Mouse (Mus musculus) left cerebral cortex, postnatal 10 days (tissue): ENCODE measurements around the gene Eif4h. TPM values are rescaled to one million over a fixed set of nuclear protein-coding genes. Genes with fewer than 3 reads are reported as not detected.

ENCODE experiments used
- DNase-seq, 2 experiments: peaks; one replicate each; pipeline ENCODE4 v3.0.0; 2021 to 2022; ENCODE audit warnings: low spot score in 2 of 2, mixed read lengths in 1 of 2; ENCODE audit errors: extremely low spot score in 1 of 2
- intact Hi-C: fragments of 180-260 bp; cut with DNase I; formaldehyde crosslinking; loops from one replicate; pipeline ENCODE4 v1.15.1; 2025
- total RNA-seq, 2 experiments: library from RNA; stranded (reverse); gene quantifications; 2 replicates each; pipeline ENCODE4 v1.2.3; 2021

Eif4h gene
- 100 to 1,000 TPM; 298 to 310 TPM for total RNA-seq

DNA sequence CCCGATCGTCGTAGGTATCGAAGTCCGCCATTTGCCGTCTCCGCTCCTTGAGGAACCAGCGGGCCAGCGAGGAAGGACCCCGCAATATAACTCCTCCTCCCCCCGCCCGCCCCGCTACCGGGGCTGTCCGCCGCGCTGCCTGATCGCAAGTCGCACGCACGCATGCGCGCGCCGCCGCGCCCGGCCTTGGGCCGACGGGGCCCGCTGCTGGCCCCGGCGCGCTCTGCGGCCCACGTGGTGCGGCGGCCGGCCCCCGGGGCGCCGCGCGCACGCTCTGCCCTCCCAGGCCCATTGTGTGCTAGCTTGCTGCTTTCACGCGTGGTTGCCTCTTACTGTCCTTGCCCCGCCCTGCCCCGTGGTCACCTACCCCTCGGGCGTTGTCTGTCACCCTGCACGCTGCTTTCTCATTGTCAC, at the start of gene Eif4h:
TSS of gene Eif4h (minus strand) at position 222 of the 414 bp plus-strand sequence.
- DNase-seq, result peak; percentile 95 to 98
- intact Hi-C loops, result no loop called here

DNA sequence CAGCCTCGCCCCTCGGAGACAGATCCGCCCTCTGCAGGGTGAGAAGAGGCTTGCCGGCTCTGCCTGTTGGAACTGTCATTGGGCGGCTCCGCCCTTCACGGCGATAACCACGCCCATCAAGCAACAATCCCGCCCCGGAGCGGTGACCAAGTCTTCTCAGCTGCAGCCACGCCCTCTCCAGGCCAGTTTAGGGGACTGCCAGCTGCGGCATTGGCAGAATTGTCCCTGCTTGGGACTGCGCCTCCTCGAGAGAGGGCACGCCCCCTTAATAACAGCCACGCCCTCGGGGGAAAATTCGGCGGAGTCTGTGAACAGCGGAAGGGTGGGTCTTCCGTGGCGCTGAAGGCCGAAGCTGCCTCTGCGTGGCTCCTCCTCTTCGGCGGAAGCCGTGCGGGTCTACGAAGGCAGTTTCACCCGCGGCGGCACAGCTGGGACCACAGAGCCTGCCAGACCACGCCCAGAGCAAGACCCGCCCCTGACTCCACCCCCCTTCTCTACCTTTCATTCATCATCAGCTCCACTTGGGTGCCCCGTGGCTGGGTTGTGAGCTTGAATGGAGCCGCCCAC, 49.5 kb upstream of the Eif4h start:
- peak; percentile 97 to 99 for DNase-seq

DNA sequence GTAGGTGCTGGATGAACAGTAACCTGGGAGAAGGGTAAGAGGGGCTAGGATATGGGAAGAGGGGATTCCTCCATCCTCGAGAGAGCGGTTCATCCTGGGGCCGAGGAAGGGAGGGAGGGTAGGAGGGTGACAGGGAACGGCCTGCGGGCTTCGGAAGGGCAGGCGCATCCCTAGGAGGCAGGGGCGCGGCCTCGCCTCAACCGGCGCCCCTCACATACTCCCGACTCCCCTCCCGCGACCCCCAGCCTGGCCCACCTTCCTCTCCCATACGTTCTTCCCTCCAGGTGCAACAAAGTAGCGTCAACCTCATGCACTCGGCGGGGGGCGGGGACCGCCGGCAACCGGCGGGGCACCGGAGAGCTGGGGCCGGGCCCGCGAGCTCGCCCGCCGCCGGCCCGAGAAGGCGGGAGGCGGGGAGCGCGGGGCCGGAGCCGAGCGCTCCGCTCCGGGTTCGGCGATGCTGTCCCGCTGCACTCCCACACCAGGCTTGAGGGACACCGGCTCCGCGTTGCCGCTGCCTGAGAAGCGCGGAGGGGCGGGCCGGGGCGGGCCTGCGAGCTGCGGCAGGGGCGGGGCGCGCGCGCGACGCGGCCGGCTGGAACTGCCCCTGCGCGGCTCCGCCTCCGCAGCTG, 48.9 kb upstream of the Eif4h start, which contains the start of gene Limk1:
TSS of gene Limk1 (minus strand) at position 513 of the 632 bp plus-strand sequence.
- intact Hi-C loops, result no loop called here
- no peak for DNase-seq

More for the DNA sequence above, 49.5 kb upstream of the Eif4h start:
- intact Hi-C loops, result no loop called here

DNA sequence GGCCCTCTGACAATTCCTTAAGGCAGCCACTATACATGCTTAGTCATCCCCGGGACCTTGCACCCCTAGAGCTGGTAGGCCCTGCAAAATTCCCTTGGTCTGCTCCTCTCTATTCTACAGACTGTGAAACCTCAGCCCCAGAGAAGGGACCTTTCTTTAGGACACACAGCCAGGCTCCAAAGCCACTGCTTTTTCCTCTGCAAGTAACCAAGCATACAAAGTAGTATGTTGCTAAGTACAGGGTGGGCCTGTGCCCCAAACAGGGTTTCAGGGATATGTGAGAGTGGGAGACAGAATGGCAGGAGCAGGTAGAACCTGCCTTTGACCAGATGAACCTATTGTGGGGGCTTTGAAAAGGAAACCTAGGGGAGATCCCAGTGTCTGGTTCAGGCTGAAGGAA, 47.9 kb upstream of the Eif4h start:
- no peak for DNase-seq
- intact Hi-C loops, result no loop called here

DNA sequence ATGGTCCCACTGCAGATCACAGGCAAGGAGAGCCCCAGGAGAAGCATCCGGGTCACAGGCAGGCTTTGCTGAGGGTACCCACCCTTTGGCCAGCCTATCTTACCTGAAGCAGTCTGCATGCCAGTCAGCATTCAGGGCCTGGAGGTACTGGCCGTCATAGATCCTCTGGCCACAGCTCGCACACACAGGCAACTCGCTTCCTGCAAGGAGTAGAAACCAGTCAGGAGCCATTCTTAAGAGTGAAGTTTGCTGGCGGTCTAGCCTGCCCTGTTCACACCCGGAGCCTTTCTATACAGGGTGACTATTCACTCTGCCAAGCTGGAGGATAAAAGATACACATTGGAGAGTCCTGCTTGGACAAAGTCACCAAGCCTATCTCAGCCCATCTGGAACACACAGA, 47.3 kb upstream of the Eif4h start:
- intact Hi-C loops, result no loop called here
- DNase-seq, result no peak

DNA sequence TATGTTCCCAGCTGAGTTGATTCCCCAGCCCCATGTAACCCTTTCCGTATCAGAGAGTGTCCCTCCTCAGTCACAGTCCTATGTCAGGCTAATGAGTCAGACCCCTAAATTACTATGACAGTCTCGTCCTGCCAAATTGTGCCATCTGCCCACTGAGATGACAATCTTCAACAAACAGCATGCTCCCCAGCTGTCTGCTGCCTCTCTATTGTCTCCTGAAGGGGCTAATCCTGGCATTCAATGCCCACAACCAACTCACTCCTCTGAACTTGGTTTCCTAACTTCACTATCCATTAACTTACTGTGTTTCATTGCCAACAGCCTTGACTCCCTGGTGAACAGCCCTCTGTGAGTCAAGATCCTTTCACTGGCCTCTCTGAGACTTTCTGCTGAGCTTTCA, 45.1 kb upstream of the Eif4h start:
- intact Hi-C loops, result no loop called here
- no peak for DNase-seq

DNA sequence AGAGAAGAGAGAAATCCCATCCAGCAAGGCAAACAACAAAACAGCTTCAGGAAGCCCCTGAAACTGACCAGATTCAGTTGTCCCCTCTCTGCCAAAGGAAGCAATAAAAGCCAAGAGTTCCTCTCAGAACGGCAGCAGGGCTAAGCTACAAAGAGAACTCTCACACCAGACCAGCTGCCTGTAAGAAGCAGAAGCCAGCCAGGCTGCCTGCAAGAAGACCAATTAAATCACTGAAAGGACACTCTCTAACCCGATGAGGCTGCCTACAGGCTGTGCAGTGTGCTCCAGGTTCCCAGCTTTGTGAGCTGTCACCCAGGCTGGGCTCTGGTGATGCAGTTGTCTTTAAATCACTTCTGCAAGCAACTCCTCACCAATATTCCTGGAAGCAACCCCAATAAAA, 44.5 kb upstream of the Eif4h start:
- DNase-seq, result no peak
- intact Hi-C loops, result no loop called here

DNA sequence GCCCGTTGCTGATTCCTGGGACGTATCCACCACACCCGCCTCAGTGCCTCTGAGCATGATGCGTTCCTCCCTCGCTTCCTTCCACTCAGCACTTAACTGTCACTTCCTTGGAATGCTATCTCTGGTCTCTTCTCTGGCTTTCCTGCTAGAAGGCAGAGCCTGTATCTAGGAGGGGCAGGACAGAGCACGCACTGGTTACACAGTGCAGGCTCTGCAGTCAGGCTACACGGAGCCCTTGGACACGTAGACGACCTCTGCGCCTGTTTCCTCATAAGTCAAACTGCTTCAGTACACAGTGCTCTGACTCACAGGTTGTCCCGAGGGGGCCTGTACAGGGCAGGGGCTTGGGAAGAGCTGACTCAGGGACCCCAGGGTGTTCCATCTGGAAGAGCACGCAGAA, 40.9 kb upstream of the Eif4h start:
- no peak for DNase-seq
- intact Hi-C loops, result no loop called here

DNA sequence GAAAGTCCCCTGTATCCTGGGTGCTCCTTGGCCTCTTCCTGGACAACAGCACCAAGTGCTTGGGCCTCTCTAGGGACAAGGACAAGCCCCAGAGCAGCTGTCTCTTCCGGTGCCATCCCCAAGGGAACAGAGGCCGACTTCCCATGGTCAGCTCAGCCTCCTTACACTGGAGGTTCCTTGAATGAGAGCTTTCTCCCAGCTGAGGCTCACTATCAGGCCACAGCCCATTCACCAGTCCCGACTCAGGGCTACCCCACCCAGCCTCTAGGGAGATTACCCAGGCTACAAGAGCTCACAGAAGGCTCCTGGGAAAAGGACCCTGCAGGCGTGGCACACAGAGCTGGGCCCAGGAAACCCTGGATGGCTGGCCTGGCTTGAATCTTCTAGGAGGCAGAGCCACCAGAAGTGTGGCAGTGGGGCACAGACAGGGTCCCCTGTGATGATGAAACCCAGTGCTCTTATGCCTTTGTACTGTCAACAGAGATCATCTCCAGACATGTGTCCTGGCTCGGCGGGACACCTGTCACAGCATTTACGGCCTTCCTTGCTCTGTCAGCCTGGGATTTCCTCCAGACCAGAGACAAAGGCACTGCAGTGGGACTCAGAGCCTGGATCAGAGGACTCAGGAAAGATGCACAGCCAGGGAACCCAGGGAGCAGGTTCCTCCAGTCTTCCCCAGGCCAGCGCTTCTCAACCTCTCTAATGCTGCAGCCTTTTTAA, 39.7 kb upstream of the Eif4h start:
- peak in 1 of 2 experiments; percentile 69 for DNase-seq
- intact Hi-C loops, result no loop called here

DNA sequence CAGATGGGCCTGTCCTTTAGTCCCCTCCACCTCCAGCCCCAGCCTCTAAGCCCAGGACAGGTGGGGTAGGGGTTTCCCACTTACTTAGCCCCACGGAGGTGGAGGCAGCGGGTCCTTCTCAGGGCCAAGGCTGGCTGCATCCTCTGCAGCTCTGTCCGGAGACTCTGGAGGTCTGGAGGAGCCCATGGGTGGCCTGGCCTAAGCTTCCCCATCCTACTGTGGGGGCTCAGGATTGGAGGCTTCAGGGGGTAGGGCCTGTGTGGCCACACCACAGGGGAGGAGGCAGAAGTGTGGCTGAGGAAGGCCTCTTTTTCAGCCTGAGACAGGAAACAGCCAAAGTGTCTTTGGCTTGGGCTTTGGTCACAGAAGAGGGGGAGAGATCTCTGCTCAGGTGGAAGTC, 38.7 kb upstream of the Eif4h start:
- peak in 1 of 2 experiments; percentile 65 for DNase-seq
- intact Hi-C loops, result no loop called here

DNA sequence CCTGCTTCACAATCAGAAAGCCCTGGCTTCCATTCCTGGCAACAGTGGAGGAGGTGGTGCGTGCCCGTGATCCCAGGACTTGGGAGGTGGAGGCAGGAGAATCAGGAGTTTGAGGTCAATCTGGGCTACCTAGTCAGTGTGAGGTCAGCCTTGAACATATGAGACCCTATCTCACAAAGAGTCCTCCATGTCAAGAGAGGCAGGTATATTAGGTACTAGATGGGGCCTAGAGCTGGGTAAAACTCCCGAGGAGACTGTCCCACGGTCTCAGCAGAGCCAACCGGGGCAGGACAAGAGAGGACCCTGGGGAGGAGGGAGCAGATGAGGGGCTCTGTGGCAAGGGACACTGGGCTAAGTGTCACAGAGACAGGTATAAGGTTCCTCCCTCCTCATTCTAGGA, 38.2 kb upstream of the Eif4h start:
- intact Hi-C loops, result no loop called here
- no peak for DNase-seq

DNA sequence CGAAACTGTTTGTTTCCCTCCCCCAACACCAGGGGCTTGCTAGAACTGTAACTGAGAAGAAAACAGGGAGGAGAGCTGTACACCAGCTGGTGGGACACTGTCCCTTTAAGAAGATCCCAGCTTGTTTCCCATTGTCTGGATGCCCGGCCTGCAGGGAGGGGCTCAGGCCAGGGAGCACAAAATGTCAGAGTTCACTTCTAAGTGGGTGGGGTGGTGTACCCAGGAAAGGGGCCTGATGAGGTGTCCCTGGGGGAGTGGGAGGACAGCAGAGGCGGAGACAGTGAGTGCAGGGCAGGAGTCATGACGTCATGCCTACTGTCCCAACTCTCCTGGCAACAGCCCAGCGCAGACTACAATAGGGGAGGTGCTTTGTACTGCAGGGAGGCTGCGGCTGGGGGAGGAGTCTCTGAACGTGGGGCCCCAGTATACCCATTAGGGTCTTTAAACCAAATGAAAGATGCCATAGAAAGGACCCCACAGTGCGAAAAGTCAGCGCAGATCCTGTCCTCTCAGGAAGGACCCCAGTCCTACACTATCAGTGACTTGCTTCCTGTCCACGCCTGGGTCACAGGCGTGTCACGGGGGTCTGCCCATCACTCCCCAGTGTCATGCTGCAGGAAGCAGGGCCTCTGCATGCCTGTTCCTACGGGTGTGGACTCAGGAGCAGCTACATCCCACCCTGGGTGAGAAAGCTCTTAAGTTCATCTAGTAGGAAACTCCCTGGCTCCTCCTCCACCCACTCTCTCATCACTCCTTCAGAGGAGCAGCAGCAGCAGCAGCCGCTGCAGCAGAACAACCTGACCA, 36.9 kb upstream of the Eif4h start:
- DNase-seq, result peak; percentile 36 to 87
- intact Hi-C loops, result no loop called here

DNA sequence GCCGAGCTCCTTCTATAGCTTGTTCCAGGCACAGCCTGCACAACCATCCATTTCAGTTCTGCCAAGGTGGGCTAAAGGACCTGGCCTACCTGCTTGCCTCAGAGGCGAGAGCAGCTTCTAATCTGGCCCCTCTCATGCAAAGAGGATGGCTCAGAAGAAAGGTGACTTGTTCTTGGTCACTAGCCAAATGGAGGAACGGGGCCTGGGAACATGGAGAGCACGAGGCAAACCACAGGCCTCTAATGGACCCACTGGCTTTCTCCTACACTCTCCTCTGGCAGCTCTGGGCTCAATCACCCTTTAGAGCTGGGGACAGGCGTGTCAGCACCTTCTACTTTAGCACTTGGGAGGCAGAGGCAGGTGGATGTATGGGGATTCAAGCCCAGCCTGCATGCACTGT, 35.7 kb upstream of the Eif4h start:
- intact Hi-C loops, result no loop called here
- DNase-seq, result no peak

DNA sequence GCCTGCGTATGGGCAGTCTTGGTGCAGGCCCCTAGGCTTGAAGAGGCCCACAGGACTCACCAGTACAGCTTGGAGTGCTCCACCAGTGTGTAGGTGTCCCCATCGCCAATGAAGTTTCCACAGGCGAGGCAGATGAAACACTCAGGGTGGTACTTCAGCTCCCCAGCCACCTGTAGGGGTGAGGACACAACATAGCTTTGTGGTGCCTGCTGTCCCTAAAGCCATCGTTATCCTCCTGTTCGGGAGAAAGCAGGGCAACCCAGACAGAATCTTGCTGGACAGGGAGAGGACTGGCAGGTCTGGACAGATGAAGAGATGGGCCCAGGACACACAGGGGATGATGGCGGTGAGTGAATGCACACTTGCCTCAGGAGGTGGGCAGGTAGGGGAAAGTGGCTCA, 33.3 kb upstream of the Eif4h start:
- intact Hi-C loops, result no loop called here
- DNase-seq, result no peak

DNA sequence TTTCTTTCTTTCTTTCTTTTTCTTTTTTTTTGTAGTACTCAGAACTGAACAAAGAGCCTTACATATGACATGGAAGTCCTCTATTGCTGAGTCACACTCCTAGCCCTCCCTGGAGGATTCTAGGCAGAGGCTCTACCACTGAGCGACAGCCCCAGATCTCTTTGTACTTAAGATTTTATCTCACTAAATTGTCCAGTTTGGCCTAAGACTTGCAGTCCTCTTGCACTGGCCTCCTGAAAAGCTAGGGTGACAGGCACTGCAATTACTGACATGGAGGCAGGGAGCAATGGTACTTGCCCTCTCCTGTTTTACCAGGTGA, 32.9 kb upstream of the Eif4h start:
- no peak for DNase-seq
- intact Hi-C loops, result no loop called here

DNA sequence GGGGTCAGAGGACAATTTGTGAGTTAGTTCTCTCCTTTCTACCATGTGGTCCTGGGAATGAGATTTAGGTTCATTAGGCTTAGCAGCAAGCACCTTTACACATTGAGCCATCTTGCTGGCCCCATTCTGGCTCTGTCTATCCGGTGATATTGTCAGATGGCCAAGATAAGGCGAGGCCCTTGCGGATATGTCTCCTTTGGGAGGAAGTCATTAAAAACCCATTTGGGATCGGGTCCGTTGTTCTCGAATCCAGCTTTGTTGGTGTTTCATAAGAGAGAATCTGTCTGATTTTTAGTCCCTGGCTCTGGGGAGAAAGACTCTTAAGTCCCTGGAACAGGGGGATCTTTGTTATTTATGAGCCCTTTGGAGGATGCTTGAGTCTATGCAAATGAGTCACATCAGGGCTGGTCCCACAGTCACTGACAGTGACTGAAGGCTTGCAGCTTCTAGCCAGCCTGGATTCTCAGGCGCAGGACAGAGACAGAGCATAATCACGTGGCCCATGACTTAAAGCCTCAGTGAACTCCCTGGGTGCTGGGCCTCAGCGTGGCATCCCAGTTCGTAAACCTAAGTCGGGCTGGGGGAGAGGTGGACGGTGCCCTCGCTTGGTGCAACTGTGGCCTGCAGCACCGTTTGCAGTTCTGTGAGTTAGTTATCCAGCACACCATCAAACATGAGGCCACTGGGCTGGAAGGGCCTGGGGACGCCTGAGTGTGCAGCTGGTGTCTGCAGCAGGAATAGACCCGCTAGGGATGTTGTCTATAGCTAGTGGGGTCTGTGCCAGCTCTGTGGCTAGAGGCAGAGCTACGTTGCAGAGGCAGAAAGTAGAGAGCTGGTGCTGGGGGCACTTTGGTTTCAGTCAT, 32.3 kb upstream of the Eif4h start:
- intact Hi-C loops, result no loop called here

DNA sequence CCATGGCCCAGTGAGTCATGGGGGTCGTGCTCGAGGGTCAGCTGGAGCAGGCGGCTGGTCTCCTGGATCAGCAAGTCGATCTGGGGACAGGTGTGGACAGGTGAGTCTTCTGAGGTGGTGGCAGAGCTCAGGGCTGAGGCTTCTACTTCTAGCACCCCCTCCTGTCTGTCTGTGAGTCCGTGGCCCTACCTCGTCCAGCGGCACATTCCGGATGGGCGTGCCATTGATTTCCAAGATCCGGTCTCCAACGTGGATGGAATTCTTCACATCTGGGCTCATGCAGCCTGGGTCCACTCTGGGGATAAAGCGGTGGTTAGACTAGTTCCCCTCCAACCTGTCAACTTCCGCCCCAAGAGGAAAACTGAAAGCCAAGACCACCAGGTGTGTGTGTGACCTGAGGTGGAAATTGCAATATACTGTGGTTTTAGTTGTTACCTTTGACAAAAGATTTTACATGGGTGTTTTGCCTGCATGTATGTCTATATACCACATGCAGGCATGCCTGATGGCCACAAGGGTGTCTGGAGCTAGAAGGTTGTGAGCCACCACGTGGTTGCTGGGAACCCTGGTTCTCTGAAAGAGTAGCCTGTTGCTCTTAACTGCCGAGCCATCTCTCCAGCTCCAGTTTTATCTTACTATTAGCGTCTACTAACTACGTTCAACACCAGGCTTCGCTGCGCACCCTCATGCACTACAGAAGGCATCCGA, 29.9 kb upstream of the Eif4h start:
- intact Hi-C loops, result no loop called here
- no peak for DNase-seq

More for the DNA sequence above, 32.3 kb upstream of the Eif4h start:
- DNase-seq, result no peak

DNA sequence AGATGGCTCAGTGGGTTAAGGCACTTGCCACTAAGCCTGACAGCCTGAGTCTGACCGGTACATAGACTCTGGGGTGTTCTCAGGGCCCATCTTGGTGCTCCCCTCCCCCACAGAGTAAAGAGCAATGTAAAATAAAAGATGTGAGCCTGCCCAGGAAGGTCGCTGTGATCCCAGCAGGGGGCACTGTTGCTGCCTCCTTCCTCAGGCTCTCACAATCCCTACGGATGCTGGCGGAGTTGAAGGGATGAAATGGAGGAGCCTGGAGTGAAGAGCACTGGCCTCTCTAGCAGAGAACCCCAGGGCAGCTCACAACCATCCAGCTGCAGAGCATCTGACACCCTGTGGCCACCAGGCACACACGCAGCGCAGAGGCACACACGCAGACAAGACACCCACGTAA, 29.2 kb upstream of the Eif4h start:
- DNase-seq, result peak in 1 of 2 experiments; percentile 62

More for the DNA sequence above, 29.2 kb upstream of the Eif4h start:
- intact Hi-C loops, result no loop called here
